Mouse (Mus musculus): ENCODE data around the gene Nuak2.

Gene Nuak2

DNA sequence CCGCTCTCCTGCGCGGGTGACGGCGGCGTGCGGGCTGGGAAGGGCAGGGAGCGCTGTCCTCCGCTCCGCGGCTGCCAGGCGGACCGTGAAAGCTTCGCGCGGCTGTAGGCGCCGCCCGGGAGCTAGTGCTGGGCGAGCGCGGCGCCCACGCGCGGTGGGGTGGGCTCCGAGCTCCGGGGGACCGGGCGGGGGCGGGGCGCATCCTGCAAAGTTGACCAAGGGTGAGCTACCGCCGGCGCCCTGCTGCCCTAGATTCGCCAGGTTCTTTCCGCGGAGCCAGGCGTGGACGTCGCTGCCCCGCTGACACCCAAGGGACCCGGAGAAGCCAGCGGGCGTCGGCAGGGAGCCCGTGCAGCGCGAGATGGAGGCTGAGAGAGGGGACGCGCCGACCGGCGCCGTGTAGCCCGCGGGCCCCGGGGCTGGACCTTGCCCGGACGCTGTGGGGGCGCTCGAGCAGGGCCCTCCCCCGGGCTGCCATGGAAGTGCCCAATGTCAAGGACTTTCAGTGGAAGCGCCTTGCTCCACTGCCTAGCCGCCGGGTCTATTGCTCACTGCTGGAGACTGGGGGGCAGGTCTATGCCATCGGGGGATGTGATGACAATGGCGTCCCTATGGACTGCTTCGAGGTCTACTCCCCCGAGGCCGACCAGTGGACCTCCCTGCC is 17.0 kb upstream of the Nuak2 start:
- DNase-seq = peak; percentile 48 to 54

DNA sequence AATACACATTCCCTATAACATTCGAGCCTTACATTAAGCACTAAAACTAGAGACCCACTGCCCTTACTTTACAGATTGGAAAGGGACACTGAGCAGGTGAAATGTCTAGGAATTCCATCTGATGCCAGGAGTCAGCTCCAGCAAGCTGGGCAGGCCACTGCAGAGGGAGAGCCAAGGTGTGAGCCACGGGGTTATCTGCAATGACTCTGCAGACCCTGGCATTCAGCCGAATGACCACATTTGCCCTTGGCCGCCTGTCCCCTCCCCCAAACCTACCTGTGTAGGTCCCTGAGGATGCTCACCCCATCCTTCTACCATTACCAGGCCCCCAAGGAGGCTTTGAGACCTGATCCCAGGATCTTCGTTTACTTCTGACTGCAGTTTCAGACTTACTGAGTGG is 16.2 kb upstream of the Nuak2 start:
- DNase-seq = peak; percentile 54

DNA sequence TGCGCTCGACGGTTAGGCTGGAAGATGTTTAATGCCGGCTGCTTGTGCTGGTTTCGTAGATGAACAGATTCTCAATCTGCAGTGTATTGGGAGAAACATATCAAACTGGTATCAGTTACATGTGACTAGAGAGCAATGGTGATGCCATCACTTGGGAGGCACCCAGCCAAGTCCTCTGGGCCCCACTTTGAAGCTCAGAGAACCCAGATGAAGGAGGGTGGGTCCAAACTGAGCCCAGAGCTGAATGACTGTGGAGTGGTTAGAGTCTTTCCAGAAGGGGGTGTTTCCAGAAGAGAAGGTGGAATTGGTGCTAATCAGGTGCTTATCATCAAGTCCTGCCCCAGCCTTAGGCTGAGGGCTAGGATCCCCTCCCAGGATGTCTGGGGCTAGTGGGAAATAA is 14.7 kb upstream of the Nuak2 start:
- DNase-seq = no peak

DNA sequence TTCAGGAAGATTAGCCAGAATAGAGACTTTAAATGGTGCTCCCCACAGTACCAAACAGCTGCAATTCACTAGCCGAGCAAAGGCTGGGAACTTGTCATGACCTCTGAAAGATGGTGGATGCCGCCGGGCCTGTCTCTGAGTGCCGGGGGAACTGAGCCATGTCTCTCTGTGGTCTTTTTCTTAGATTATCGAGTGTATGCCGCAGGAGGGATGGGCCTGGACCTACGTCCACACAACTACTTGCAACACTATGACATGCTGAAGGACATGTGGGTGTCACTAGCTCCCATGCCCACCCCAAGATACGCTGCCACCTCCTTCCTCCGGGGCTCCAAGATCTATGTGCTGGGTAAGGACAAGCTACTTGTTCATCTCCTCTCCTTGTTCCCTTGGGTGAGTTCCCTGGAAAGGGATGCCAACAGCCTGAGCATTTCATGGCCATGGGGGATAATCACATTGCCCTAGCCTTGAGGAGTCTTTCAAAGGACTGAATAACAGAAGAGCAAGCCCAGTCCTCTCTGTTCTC is 13.5 kb upstream of the Nuak2 start:
- DNase-seq = no peak

DNA sequence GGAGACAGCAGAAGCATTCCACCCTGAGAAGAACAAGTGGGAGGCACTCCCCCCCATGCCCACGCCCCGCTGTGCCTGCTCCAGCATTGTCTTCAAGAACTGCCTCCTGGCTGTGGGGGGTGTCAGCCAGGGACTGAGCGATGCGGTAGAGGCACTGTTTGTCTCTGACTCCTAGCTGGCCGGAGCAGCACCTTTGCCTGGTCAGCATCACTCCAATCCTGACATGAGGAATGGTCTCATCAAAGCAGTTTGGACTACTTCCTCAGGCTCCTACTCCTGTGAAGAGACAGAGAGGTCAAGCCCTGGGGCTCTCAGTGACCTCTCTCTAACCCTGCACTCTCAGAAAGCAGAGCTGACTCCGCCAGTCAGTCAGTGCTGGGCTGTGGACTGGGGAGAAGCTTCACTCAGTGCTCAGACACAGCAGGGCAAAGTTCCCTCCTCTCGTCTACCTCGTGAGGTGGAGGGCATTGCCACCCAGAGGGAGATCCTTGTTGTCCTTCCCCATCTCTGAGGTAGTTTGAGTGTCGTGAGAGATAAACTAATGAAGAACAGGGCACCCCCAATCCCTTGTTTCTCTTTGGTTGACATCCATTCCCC is 11.2 kb upstream of the Nuak2 start:
- DNase-seq = no peak

DNA sequence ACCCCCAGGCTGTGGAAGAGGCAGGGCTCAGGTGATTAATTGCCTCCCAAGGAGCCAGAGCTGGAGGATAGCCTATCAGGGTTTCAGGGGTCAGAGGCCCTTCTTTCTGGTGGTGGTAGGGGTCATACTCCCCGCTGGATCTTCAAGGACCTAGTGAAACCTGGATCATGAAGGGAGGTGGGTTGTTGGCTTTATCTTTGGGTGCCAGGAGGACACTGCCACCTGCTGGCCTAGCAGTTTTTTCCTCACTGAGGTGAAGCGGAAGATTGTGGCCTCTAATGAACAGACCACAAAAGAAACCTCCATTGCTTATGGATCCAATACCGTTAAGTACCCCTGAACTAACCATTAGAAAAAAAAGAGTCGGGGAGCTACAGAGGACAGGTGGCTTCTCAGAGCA is 9.8 kb upstream of the Nuak2 start:
- DNase-seq = peak; percentile 68 to 72

DNA sequence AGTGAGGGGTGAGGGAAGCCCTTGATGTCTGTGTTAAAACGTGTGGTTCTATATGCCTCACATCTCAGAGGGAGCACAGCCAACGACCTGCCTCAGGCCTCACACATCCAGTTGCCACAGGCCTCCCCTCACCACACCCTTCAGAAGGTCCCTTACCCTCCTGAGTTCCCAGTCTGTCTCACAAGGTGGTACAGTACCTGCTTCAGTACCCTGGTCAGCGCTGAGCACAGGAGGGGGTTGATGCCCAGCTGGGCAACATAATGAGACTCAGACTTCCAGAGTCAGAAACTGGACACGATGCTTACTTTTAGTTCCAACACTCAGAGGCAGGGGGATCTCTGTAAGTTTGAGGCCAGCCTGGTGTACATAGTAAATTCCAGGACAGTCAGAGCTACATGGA is 9.1 kb upstream of the Nuak2 start:
- DNase-seq = no peak

DNA sequence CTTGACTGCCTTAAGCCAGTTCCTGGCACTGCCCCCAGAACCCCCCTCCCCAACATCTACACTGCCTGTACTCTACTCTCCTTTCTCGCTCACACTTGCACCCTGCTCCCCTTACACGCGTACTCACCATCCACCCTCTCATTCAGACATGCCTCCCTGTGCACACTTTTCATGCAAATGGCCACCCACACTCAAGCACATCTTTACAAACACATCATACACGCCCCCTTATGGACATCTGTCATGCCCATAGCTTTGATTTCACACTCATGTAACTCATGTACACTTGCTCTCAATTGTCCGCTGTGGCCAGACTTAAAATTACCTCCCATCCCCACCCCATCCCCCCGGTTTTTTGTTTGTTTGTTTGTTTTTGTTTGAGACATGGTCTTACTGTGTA is 8.0 kb upstream of the Nuak2 start:
- no peak for DNase-seq

DNA sequence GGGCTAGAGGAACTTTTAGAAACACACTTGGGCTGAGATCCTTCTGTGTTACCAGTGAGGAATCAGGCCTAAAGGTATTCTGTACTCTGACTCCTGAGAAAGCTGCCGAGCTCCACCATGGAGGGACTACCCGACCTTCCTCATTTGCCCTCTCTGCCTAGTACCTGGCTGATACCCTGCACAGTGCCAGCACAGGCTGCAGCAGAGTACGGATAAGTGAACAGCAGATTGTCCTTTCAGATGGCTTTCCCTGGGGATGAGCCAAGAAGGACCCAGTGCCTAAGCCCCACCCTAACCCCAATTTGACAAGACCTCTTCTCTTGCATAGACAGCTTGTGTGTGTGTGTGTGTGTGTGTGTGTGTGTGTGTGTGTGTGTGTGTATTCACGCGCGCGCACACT is 7.3 kb upstream of the Nuak2 start:
- no peak for DNase-seq

DNA sequence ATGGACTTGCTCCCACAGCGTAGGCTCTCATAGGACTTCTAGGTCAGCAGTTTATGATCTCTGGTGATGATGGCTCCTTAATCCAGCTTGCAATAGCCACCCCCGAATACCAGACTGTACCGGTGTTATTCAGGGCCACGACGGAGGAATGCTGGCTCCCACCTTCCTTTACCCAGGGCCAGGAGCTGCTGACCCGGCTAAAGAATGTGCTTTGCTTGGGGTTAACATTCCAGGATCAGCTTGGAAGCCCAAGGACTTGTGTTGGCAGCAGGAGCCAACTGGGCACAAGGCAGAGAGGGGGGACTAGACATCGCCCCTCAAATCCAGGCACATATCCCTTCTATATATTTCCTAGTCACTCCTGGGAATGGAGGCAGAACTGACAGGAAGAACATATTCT is 5.2 kb upstream of the Nuak2 start:
- DNase-seq = no peak

DNA sequence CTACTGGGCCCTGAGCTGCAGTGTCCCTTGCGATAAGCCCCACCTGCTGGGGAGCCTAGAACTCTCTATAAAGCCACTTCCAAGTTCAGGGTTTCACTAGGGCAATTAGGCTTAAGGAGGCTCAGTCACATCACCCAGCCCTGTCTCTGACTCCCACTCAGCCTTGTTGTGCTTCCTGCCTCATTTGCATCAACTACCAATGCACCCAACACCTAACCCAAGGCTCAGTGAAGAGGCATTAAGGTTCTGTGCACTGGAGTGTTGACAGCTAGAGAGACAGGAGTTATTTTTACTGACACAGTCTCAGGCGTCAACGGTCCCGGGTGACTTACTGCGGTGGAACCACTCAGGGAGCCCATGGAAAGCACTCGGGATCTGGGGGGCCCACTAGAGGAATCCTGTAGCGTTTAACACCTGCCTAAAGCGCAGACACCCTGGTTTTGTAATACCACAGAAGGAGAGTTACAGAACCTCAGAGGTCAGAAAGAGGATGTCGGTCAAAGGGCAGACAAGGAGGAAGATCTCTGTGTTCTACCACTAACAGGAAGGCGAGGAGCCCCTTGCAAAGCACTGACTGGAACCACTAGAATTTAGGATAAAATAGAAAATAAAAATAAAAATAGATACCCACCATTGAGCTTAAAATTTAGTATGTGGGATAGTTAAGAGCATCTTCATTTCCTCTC is 4.6 kb upstream of the Nuak2 start:
- no peak for DNase-seq

DNA sequence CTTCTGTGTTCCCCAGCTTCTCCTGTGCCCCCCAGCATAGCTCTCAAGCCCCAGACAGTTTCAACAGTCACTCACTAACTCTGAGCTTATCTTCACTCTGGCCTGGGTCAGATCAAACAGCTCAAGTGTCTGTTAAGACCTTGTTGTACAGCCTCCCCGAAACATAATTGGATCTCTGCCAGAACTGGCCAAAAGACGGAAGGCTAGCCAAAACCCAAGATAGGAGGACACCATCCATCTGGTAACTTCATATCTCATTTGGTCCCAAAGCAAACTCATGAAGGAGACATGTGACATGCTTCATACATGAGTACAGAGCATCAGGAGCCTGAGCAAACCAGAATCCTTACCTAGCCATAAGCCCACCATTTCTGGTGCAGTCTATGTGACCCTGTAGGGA is 3.9 kb upstream of the Nuak2 start:
- DNase-seq = no peak

DNA sequence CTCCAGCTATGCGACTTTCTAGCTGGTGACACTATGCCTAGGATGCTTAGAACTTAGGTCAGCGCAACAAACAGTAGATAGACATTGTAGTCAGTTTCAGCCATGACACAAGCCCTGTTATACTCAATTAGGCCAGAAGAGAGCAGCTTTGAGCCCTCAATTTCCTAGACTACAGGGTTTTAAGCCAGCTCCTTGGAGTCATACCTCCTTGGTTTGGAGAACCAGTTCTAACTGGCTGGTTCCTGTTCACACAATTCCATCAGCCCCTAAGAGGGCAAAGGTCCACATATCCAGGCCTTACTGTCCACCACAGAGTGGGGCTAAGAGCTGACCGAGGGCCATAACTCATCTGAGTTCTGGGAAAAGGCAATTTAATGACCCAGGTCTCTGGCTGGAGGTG is 3.2 kb upstream of the Nuak2 start:
- DNase-seq = peak; percentile 60 to 75

DNA sequence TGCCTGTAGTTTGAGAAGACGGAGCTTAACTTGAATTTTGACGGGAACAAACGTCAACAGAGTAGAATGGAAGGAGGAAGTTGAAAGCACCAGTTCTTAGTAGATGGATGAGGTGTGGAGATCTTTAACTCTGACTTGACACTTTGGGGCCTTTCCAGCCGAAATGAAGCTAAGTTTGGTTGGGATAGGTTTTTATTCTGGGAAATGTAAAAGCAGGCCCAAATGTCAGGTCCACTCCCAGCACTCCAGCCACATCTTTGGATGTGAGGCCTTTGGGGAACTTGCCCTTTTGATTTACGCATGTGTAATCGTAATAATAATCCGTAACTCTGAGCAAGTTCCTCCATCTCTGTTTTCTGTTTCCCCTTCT is 684 bp downstream of the Nuak2 start:
- DNase-seq = no peak

DNA sequence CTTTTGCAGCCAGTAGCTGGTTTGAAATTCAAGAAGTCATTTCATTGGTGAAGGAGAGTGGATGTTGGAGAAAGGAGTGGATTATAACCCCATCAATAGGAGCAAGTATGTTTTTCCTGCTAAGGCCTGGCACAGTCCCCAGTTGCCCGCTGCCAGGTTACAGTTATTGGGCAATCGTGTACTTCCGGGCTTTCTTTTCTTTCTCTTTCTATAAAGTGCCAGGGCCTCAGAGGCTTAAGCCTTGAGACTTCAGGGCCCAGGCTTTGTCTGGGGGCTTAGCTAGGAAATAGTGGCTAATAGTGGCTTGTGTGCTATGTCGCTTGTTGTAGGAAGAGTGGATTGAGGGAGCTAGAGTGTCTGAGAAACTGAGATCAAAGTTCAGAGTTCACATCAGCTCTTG is 1.5 kb downstream of the Nuak2 start:
- no peak for DNase-seq

DNA sequence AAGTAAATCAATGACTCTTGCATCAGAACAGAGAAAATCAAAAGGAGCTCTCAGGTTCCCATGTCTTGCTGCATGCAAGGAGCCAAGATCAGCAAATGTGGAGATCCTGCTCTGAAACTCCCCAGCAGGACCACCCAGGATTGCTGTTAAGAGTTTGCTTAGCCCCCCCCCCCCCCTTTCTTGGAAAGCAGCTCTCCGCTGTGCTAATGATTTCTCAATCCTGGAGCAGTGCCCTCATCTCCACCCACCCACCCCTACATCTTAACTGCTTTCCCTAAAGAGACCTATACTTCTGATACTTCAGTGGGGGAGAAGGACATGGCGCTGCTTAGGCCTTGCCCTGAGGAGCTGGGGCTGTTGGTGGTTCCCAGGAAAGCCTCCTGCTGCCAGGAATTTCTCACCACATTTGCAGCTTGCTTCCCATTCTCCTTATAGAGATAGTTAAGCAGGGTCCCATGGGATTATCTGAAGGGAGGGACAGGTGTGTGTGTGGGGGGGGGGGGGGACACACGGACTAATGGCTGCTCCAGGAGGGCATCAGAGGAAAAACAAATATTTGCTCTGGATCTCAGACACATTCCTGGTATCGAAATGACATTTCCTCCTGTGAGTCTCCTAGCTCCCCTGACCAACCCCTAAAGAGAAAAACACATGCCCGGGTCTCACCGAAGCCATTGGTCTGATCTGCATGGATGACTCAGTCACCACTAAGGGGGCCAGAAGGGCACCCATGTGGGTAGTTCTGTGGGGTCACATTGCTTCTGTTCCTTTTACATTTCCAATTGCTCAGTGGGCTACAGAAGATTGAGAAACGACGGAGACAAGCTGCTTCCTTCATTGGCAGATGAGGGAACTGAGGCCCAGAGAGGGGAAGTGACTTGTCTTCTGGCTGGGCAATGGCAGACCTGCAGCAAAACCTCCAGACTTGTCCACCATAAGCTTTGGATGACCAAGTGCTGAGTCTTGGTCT is 2.3 kb downstream of the Nuak2 start:
- DNase-seq = no peak

DNA sequence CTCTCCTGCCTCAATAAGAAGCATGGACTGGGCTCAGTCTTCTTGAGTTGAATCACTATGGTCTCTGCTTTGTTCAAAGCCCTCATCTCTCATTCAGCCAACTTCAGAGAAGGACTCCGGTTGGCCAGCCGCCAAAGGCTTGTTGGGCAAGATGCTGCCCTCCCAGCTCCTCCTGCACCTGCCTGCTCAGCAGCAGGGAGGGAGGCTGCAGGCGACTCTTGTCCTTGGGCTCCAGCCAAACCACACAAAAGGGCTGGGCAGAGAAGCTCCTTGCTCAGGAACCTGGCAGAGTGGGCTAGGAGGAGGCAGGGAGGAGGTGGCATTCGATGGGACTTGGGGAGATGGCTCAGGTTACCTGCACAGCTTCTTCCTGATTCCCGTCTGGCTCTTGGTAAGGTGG is 3.3 kb downstream of the Nuak2 start:
- peak; percentile 76 to 79 for DNase-seq

DNA sequence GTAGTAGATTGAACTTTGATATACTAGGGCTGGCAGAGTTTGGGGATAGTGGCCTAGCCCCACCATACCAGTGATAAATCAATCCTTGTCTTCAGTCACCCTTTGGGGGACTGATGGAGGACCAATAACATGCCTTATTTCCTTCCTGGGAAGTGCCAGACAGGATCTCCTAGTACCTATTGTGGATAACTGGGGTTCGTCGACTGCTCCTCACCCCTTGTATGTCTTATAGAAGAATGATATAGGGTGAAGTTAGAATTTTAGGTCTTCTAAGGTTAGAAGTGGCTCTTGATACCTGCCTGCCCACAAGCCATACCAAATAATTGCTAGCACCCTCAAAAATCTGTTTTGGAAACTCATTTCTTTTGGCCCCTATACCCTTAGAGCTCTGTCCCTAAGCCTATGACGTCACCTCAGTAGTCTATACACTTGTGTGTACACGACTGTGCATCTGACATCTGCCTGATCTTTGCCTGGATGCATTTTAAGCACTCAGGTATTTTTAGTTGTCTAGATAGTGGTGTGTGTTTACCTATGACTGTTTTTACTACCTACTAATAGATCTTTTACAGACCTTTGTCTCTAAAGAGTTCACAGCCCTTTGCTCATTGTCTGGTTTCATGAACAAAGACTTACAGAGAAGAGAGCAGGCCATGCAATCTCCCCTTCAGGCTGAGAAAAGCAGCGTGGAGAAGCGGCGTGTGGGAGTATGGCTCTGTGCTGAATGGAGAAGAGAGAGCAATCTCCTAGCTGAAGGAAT is 6.1 kb downstream of the Nuak2 start:
- DNase-seq = no peak

DNA sequence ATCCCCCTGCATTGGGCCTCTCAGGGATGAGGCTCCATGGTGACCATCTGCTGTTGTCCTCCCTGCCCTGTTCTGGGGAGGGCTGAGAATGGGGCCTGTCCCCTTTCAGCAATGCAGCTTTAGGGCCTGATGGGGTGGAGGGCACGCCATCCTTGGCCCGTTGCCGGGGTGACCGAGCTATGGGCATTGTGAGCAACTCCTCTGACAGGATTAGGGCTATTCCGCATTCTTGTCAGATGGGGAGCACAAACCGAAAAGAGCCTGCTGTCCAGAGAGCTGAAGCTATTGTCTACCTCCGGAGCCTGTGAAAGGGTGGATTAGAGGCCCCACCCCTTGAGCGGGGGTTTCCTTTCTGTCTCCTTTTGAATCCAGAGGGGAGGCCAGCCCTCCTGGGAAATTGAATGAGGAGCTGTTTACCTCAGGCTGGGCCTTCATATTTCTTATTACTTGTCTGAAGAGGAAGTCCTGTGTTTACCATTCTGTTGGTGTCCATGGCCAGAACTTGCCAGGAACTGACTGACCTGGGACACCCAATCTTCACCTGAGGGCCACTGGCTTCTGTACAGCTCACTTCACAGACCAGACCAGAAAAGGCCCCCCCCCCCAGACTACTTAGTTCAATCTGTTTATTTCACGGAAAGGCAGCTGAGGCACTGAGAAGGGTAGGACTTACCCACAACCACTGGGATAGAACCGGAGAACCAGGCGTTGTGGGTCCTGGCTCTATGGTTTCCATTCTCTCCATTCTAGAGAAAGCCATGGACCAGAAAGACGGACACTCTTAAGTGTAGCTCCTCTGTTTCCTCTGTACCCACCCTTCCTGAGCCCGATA is 7.0 kb downstream of the Nuak2 start:
- no peak for DNase-seq

DNA sequence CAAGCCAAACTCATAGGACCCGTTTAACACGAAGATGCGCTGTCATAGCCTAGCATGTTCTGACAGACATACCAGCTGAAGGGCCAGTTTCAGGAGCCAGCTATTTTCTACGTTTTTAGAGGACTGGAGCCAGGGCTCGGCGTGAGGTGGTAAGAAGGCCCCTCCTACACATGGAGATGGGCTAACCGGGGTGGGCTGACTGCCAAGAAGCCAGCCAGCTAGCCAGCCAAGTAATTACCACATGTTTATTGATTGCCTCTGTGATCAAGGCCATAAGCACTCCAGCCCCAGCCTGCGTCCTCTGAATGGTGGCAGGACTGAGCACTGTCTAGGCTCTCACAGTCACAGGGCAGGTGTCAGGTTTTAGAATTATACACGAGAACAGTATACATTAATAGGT is 10.9 kb downstream of the Nuak2 start:
- no peak for DNase-seq

DNA sequence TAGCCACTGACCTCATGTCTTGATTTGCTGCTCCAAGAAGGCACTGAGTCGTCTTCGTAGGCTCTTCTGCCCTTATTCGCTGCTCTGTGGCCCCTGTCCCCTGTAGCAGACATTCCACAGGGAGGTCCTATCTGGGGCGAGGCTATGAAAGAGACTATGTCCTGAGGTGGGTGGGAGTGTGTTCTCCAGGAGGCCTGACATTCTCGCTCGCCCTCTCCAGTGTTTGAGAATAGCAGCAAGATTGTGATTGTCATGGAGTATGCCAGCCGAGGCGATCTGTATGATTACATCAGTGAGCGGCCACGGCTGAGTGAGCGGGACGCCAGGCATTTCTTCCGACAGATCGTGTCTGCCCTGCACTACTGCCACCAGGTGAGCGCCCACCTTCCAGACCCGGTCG is 11.6 kb downstream of the Nuak2 start:
- no peak for DNase-seq
